Mouse (Mus musculus) MEL (cell line): Measurements from ENCODE around the gene Dusp21. TPM values are rescaled to one million over a fixed set of nuclear protein-coding genes. Genes with fewer than 3 reads are reported as not detected.

ENCODE experiments used
- DNase-seq: peaks from one replicate; pipeline ENCODE4 v3.0.0; 2011; ENCODE audit warnings: low read depth, low spot score
- H3K27ac ChIP-seq: 2 replicates; pipeline ENCODE4 v1.5.1; 2012; ENCODE audit warnings: low read depth, mild to moderate bottlenecking, control low read depth, low read length, moderate library complexity; ENCODE audit not compliant: control insufficient read depth
- H3K27me3 ChIP-seq, 2 experiments: fragments of 150-350 bp in 1 of 2; sonication (generic) in 1 of 2; 2 replicates each; pipeline ENCODE4 v1.6.1; 2012; ENCODE audit warnings: low read length in 2 of 2, mild to moderate bottlenecking in 2 of 2, improper control_type of control experiment in 1 of 2, moderate library complexity in 1 of 2; ENCODE audit not compliant: insufficient read depth in 2 of 2, control insufficient read depth in 1 of 2
- H3K36me3 ChIP-seq, 2 experiments: 2 replicates each; pipeline ENCODE4 v1.6.1; 2012 to 2014; ENCODE audit warnings: low read length in 2 of 2, improper control_type of control experiment in 1 of 2, inconsistent platforms in 1 of 2, mild to moderate bottlenecking in 1 of 2; ENCODE audit not compliant: insufficient read depth in 2 of 2, control insufficient read depth in 1 of 2
- H3K4me1 ChIP-seq, 2 experiments: fragments of 150-350 bp in 1 of 2; sonication (generic) in 1 of 2; 2 replicates each; pipeline ENCODE4 v1.6.1; 2012; ENCODE audit warnings: low read length in 2 of 2, improper control_type of control experiment in 1 of 2, mild to moderate bottlenecking in 1 of 2; ENCODE audit not compliant: insufficient read depth in 2 of 2, control insufficient read depth in 1 of 2
- H3K4me3 ChIP-seq, 2 experiments: fragments of 150-350 bp in 1 of 2; sonication (generic) in 1 of 2; 2 replicates each; pipeline ENCODE4 v1.5.1; 2012; ENCODE audit warnings: low read depth in 2 of 2, low read length in 2 of 2, mild to moderate bottlenecking in 2 of 2, moderate library complexity in 2 of 2, control low read depth in 1 of 2, improper control_type of control experiment in 1 of 2; ENCODE audit not compliant: control insufficient read depth in 1 of 2, insufficient read depth in 1 of 2
- H3K79me2 ChIP-seq: 2 replicates; pipeline ENCODE4 v1.6.1; 2012; ENCODE audit warnings: mild to moderate bottlenecking, low read length, moderate library complexity; ENCODE audit not compliant: control insufficient read depth, poor library complexity, insufficient read depth
- H3K9ac ChIP-seq: 2 replicates; pipeline ENCODE4 v1.6.1; 2012; ENCODE audit warnings: low read depth, mild to moderate bottlenecking, control low read depth, low read length, moderate library complexity; ENCODE audit not compliant: control insufficient read depth, poor library complexity, severe bottlenecking
- H3K9me3 ChIP-seq: fragments of 150-350 bp; sonication (generic); replicated peaks from 2 replicates; pipeline ENCODE4 v1.6.1; 2012; ENCODE audit warnings: mild to moderate bottlenecking, low read length, improper control_type of control experiment, moderate library complexity; ENCODE audit not compliant: insufficient read depth
- CHD1 ChIP-seq: IDR thresholded peaks from 2 replicates; pipeline ENCODE4 v1.6.1; 2012; ENCODE audit warnings: low read depth, mild to moderate bottlenecking, inconsistent platforms, low read length, improper control_type of control experiment
- CHD2 ChIP-seq: IDR thresholded peaks from 2 replicates; pipeline ENCODE4 v1.6.1; 2011; ENCODE audit warnings: low read length, improper control_type of control experiment
- ELF1 ChIP-seq: IDR thresholded peaks from 2 replicates; pipeline ENCODE4 v1.6.1; 2014; ENCODE audit warnings: low read depth, mild to moderate bottlenecking, inconsistent platforms, low read length, improper control_type of control experiment, moderate library complexity
- EP300 ChIP-seq, 2 experiments: IDR thresholded peaks; 2 replicates each; pipeline ENCODE4 v1.6.1; 2011; ENCODE audit warnings: improper control_type of control experiment in 2 of 2, low read length in 2 of 2, low read depth in 1 of 2, mild to moderate bottlenecking in 1 of 2
- GABPA ChIP-seq: IDR thresholded peaks from 2 replicates; pipeline ENCODE4 v1.6.1; 2012; ENCODE audit warnings: low read depth, mild to moderate bottlenecking, inconsistent platforms, low read length, improper control_type of control experiment, moderate library complexity
- KAT2A ChIP-seq: conservative IDR thresholded peaks from 2 replicates; pipeline ENCODE4 v1.6.1; 2012; ENCODE audit warnings: low read depth, low read length, improper control_type of control experiment, inconsistent platforms
- MAX ChIP-seq: IDR thresholded peaks from 2 replicates; pipeline ENCODE4 v1.6.1; 2011; ENCODE audit warnings: low read length, improper control_type of control experiment
- MAZ ChIP-seq: IDR thresholded peaks from 2 replicates; pipeline ENCODE4 v1.6.1; 2012; ENCODE audit warnings: low read depth, mild to moderate bottlenecking, inconsistent platforms, low read length, improper control_type of control experiment
- MYB ChIP-seq: IDR thresholded peaks from 2 replicates; pipeline ENCODE4 v1.6.1; 2011; ENCODE audit warnings: mild to moderate bottlenecking, low read depth, low read length, improper control_type of control experiment
- NRF1 ChIP-seq: IDR thresholded peaks from 2 replicates; pipeline ENCODE4 v1.6.1; 2014; ENCODE audit warnings: low read depth, mild to moderate bottlenecking, inconsistent platforms, low read length, improper control_type of control experiment, moderate library complexity; ENCODE audit not compliant: poor library complexity, insufficient read depth, severe bottlenecking
- POLR2A ChIP-seq, 2 experiments: IDR thresholded peaks; 2 replicates each; pipeline ENCODE4 v1.6.1; 2011 to 2012; ENCODE audit warnings: low read length in 2 of 2, mild to moderate bottlenecking in 2 of 2, control low read depth in 1 of 2, improper control_type of control experiment in 1 of 2, low read depth in 1 of 2, moderate library complexity in 1 of 2; ENCODE audit not compliant: control insufficient read depth in 1 of 2, insufficient read depth in 1 of 2, poor library complexity in 1 of 2
- RAD21 ChIP-seq: IDR thresholded peaks from 2 replicates; pipeline ENCODE4 v1.6.1; 2011; ENCODE audit warnings: mild to moderate bottlenecking, low read depth, low read length, improper control_type of control experiment
- RCOR1 ChIP-seq: IDR thresholded peaks from 2 replicates; pipeline ENCODE4 v1.6.1; 2012; ENCODE audit warnings: low read depth, mild to moderate bottlenecking, inconsistent platforms, low read length, improper control_type of control experiment
- SIN3A ChIP-seq: IDR thresholded peaks from 2 replicates; pipeline ENCODE4 v1.6.1; 2012; ENCODE audit warnings: low read length, improper control_type of control experiment, inconsistent platforms
- TAL1 ChIP-seq: IDR thresholded peaks from 2 replicates; pipeline ENCODE4 v1.6.1; 2012; ENCODE audit warnings: mild to moderate bottlenecking, inconsistent platforms, low read length, moderate library complexity, mixed read lengths
- USF2 ChIP-seq, 2 experiments: IDR thresholded peaks; 2 replicates each; pipeline ENCODE4 v1.6.1; 2011 to 2012; ENCODE audit warnings: improper control_type of control experiment in 2 of 2, low read length in 2 of 2, borderline replicate concordance in 1 of 2, inconsistent platforms in 1 of 2, low read depth in 1 of 2, mild to moderate bottlenecking in 1 of 2; ENCODE audit not compliant: insufficient read depth in 1 of 2
- ZC3H11A ChIP-seq: IDR thresholded peaks from 2 replicates; pipeline ENCODE4 v1.6.1; 2012; ENCODE audit warnings: low read depth, mild to moderate bottlenecking, inconsistent platforms, low read length, improper control_type of control experiment
- ZMIZ1 ChIP-seq: IDR thresholded peaks from 2 replicates; pipeline ENCODE4 v1.6.1; 2012; ENCODE audit warnings: low read depth, mild to moderate bottlenecking, inconsistent platforms, low read length, improper control_type of control experiment, moderate library complexity
- ZNF384 ChIP-seq: IDR thresholded peaks from 2 replicates; pipeline ENCODE4 v1.6.1; 2012; ENCODE audit warnings: low read depth, mild to moderate bottlenecking, inconsistent platforms, low read length, improper control_type of control experiment
- polyA plus RNA-seq, 2 experiments: library from polyadenylated mRNA; stranded (reverse) in 1 of 2; unstranded in 1 of 2; fragments of >175 nt in 1 of 2; fragments of >200 nt in 1 of 2; gene quantifications; 2 replicates each; pipeline versions ENCODE4 v1.2.1 to v1.2.4; 2012; ENCODE audit warnings: low replicate concordance in 2 of 2, low read depth in 1 of 2; ENCODE audit not compliant: insufficient read length in 2 of 2, insufficient read depth in 1 of 2, missing spikeins in 1 of 2
- total RNA-seq: library from RNA; depleted of rRNA; stranded (reverse); fragments of 300-350 nt; gene quantifications from 2 replicates; pipeline ENCODE4 v1.2.3, GENCODE M21; 2012

The Dusp21 gene
- total and polyA plus RNA-seq, 3 experiments = not detected

DNA sequence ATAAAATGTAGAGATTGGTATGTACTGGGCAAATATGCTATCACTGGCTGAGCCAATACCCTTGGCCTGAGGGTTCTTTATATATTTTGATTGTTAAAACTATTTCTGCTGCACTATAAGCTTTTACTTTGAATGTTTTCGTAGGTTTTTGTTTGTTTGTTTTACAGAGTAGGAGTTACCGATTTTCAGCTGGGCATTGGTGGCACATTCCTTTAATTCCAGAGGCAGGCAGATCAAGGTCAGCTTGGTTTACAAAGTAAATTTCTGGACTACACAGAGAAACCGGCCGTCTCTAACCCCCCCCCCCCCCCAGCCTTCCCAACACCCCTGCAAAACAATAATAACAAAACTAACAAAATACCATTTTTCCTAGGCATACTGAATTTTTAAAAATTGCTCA, 29.2 kb downstream of the Dusp21 start:
- peaks cover 20 to 29% of the 10 kb centered on the region in 2 experiments for H3K4me1 ChIP-seq
- no peaks in the 10 kb centered on the region for H3K27me3 ChIP-seq
- no peak overlapping the region for H3K4me3 ChIP-seq
- no peak for DNase-seq
- H3K79me2 ChIP-seq = peaks cover 50% of the 10 kb centered on the region
- H3K27ac ChIP-seq = no peak overlapping the region
- H3K9ac ChIP-seq = no peak overlapping the region
- H3K36me3 ChIP-seq = peaks cover 0 to 52% of the 10 kb centered on the region in 2 experiments; a peak in 3 of 4 replicates
- TF ChIP-seq CHD1 = no peak
- 0 out of 4 replicates have a peak, but pooled peaks of 1 of the 2 experiments have one; percentile 7 for TF ChIP-seq EP300 (IDR thresholded peaks at IDR 0.05; ENCODE audit: low read depth in 1 of 2, low read length in 2 of 2)
- H3K9me3 ChIP-seq = no peaks in the 10 kb centered on the region

DNA sequence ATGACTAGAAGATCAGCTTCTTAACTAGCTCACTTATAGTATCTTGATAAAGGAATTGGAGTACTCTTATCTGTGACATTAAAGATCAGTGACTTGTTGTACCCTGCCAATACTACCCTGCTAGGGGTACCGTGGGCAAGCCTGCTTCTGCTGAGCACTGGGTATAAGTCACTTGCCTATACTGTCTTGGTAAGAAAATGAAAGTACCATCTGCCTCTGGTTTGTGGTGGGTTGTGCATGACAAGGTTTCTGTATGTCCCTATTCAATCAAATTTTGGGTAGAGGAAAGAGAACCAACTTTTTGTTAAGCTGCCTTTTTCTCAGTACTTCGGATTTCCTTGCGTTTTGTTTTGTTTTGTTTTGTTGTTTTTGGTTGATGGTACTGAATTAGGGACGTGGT, 32.1 kb downstream of the Dusp21 start:
- Histone ChIP-seq H3K79me2 (peaks cover 43% of the 10 kb centered on the region), H3K9me3 (no peaks in the 10 kb centered on the region), H3K4me1 (peaks cover 20 to 38% of the 10 kb centered on the region in 2 experiments), H3K27ac (no peak overlapping the region), H3K4me3 (no peak overlapping the region), H3K27me3 (no peaks in the 10 kb centered on the region), H3K9ac (no peak overlapping the region), H3K36me3 (peaks cover 0 to 74% of the 10 kb centered on the region in 2 experiments; a peak in 2 of 4 replicates)
- DNase-seq = no peak
- TF ChIP-seq MAX = no peak
- TF ChIP-seq ZC3H11A = no peak
- no peak for TF ChIP-seq MAZ
- no peak for TF ChIP-seq GABPA
- no peak for TF ChIP-seq TAL1
- no peak for TF ChIP-seq NRF1
- TF ChIP-seq ZNF384 = no peak
- TF ChIP-seq SIN3A = no peak
- no peak for TF ChIP-seq MYB
- no peak for TF ChIP-seq EP300 (IDR thresholded peaks at IDR 0.05; ENCODE audit: low read depth in 1 of 2, low read length in 2 of 2)
- TF ChIP-seq CHD2 = no peak
- TF ChIP-seq RAD21 = no peak
- no peak for TF ChIP-seq RCOR1
- no peak for TF ChIP-seq POLR2A (IDR thresholded peaks at IDR 0.05; ENCODE audit: control insufficient read depth in 1 of 2, insufficient read depth in 1 of 2, low read depth in 1 of 2, low read length in 2 of 2, poor library complexity in 1 of 2)
- TF ChIP-seq KAT2A = no peak
- no peak for TF ChIP-seq USF2 (IDR thresholded peaks at IDR 0.05; ENCODE audit: borderline replicate concordance in 1 of 2, insufficient read depth in 1 of 2, low read depth in 1 of 2, low read length in 2 of 2)
- TF ChIP-seq ZMIZ1 = no peak
- no peak for TF ChIP-seq ELF1
